Mouse (Mus musculus): Measurements from ENCODE around the gene Fmo5. TPM values are rescaled to one million over a fixed set of nuclear protein-coding genes. Genes with fewer than 3 reads are reported as not detected.

Fmo5 gene
- polyA plus RNA-seq, 1 experiment from 2014 or later = 13.1 TPM

DNA sequence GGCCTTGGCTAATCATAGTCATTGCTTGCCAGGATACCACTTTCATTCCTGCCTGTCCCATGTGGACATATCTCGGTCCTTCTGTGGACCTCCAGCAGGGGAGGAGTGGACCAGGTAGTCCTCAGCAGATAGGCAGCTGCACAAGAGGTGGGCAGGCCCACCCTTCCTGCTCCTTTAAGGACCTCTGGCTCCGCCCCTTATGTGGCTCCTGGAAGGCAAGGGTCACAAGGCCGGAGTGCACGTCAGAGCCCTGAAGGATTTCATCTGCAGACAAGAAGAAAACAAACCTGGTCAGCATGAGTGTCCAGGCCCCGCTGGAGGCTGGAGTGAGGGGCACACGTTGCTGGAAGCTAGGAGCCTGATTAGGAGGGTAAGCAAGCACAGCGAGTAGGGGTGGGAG is 62.0 kb downstream of the Fmo5 start:
- Histone ChIP-seq H3K9ac (ENCODE audit: low read length) (no peak overlapping the region), H3K4me2 (ENCODE audit: low read length) (no peak overlapping the region), H3K27ac (ENCODE audit: low read depth) (no peak overlapping the region; the same call in 1 of the 2 replicates), H3K36me3 (ENCODE audit: control insufficient read depth, insufficient read depth, low read length) (no peaks in the 10 kb centered on the region), H3K9me3 (ENCODE audit: control insufficient read depth, low read length) (no peaks in the 10 kb centered on the region), H3K27me3 (replicated peaks; ENCODE audit: control insufficient read depth, insufficient read depth, low read length) (no peaks in the 10 kb centered on the region), H3K4me1 (replicated peaks; ENCODE audit: control insufficient read depth, insufficient read depth, low read length) (peaks cover 11% of the 10 kb centered on the region; the same call in 1 of the 2 replicates), H3K4me3 (ENCODE audit: low read depth, low read length) (no peak overlapping the region)
- DNase-seq (ENCODE audit: low spot score) = no peak
- 36% methylated on average over 7 of the region's 7 CpGs for WGBS
- 0 out of 2 replicates have a peak, but pooled peaks have one; percentile 48 for ATAC-seq (replicated peaks; ENCODE audit: low FRiP score, low TSS enrichment, low read depth)

DNA sequence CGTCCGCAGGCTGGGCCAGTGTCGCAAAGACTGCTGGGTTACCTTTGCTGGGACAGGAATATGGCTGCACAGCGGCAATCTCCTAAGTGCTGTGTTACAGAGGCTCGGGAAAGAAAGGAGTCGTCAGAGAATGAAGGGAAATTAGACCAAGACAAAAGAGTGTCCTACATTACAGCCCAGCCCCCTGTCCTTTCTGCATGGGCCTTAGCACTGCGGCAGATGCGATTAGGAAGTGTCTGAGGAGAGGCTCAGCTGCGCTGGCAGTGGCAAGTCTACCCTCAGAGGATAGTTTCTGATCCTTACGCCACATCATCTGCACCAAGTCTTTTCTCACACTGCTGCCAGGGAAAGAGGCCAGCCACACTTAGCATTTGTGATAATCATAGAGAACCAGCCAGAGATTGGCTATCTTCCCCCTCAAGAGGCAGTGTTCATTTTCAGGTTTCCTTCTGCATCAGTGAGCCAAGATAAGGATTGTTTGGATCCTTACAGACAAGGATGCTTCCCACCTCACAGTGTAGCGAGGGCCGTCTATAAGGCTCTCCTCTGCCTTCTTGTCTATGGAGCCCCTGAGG is 62.9 kb downstream of the Fmo5 start:
- Histone ChIP-seq H3K27me3 (replicated peaks; ENCODE audit: control insufficient read depth, insufficient read depth, low read length) (no peaks in the 10 kb centered on the region), H3K4me3 (ENCODE audit: low read depth, low read length) (no peak overlapping the region), H3K9me3 (ENCODE audit: control insufficient read depth, low read length) (no peaks in the 10 kb centered on the region), H3K27ac (ENCODE audit: low read depth) (no peak overlapping the region), H3K4me2 (ENCODE audit: low read length) (no peak overlapping the region), H3K9ac (ENCODE audit: low read length) (no peak overlapping the region), H3K4me1 (replicated peaks; ENCODE audit: control insufficient read depth, insufficient read depth, low read length) (peaks cover 11% of the 10 kb centered on the region; the same call in 1 of the 2 replicates), H3K36me3 (ENCODE audit: control insufficient read depth, insufficient read depth, low read length) (no peaks in the 10 kb centered on the region)
- WGBS = 76% methylated on average over 12 of the region's 12 CpGs
- ATAC-seq (replicated peaks; ENCODE audit: low FRiP score, low TSS enrichment, low read depth) = no peak
- DNase-seq (ENCODE audit: low spot score) = no peak

DNA sequence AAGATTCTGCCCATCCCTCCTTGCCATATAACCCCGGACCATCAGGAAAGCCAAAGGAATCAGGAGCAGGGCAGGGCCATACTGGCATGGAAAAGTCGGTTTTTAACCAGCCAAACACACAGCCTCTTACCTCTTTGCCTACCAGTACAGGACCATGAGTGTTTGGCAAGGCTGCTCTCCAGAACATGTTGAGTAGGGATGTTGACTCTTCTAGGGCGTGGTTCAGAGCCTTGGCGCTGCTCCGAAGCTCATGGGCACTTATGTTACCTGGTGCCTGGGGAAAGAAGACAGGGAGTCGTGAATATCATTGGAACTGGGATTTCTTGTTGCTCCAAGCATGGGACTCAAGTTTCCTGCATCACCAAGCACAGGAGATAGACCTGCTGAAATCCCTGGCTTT is 65.2 kb downstream of the Fmo5 start:
- ATAC-seq (replicated peaks; ENCODE audit: low FRiP score, low TSS enrichment, low read depth) (no peak), DNase-seq (ENCODE audit: low spot score) (no peak)
- Histone ChIP-seq H3K9ac (ENCODE audit: low read length) (no peak overlapping the region), H3K4me2 (ENCODE audit: low read length) (no peak overlapping the region), H3K4me1 (replicated peaks; ENCODE audit: control insufficient read depth, insufficient read depth, low read length) (peaks cover 11% of the 10 kb centered on the region; the same call in 1 of the 2 replicates), H3K9me3 (ENCODE audit: control insufficient read depth, low read length) (no peaks in the 10 kb centered on the region), H3K27me3 (replicated peaks; ENCODE audit: control insufficient read depth, insufficient read depth, low read length) (no peaks in the 10 kb centered on the region), H3K36me3 (ENCODE audit: control insufficient read depth, insufficient read depth, low read length) (no peaks in the 10 kb centered on the region), H3K27ac (ENCODE audit: low read depth) (no peak overlapping the region), H3K4me3 (ENCODE audit: low read depth, low read length) (no peak overlapping the region)
- 83% methylated on average over 6 of the region's 6 CpGs for whole genome bisulfite sequencing

DNA sequence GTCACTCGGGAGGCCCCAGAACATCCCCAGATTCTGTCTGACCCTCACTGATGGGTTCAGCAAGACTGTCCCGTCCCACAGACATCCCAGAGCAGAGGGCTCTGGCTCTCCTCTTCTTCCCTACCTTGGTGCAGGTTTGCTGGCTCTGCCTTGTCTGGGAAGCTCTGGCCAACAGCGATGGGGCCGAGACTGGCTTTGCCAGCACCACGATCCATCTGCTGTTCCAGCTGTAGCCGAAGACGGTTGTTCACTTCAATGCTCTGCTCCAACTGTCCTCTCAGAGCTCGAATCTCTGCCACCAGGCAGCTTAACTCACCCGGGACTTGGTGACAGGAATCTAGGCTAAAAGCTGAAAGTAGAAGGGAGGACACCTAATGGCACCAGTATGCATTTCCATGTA is 68.3 kb downstream of the Fmo5 start:
- Histone ChIP-seq H3K4me2 (ENCODE audit: low read length) (no peak overlapping the region), H3K27me3 (replicated peaks; ENCODE audit: control insufficient read depth, insufficient read depth, low read length) (no peaks in the 10 kb centered on the region), H3K36me3 (ENCODE audit: control insufficient read depth, insufficient read depth, low read length) (no peaks in the 10 kb centered on the region), H3K4me1 (replicated peaks; ENCODE audit: control insufficient read depth, insufficient read depth, low read length) (no peaks in the 10 kb centered on the region), H3K27ac (ENCODE audit: low read depth) (no peak overlapping the region), H3K9me3 (ENCODE audit: control insufficient read depth, low read length) (no peaks in the 10 kb centered on the region), H3K9ac (ENCODE audit: low read length) (no peak overlapping the region), H3K4me3 (ENCODE audit: low read depth, low read length) (no peak overlapping the region)
- DNase-seq (ENCODE audit: low spot score) (no peak), ATAC-seq (replicated peaks; ENCODE audit: low FRiP score, low TSS enrichment, low read depth) (no peak)
- 85% methylated on average over 9 of the region's 9 CpGs for WGBS

DNA sequence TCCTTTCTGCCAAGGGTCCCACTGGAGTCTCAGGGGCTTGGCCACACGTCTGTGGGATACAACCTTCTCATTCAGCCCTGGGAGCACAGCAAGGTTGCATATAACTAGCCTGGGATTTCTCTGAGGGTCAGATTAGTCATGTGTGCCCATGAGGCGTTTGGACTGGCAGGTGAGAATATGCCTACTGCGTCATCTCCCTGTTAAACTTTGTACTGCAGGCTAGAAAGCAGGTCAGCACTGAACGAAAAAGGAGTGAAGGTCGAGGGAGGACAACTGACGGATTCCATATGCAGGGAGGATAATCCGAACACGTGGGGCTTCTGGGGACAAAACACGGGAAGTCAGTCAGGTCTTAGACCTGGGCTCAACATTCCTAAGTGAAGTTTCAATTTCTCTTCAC is 68.7 kb downstream of the Fmo5 start:
- Histone ChIP-seq H3K4me3 (ENCODE audit: low read depth, low read length) (no peak overlapping the region), H3K4me2 (ENCODE audit: low read length) (no peak overlapping the region), H3K9me3 (ENCODE audit: control insufficient read depth, low read length) (no peaks in the 10 kb centered on the region), H3K27ac (ENCODE audit: low read depth) (no peak overlapping the region), H3K9ac (ENCODE audit: low read length) (no peak overlapping the region), H3K27me3 (replicated peaks; ENCODE audit: control insufficient read depth, insufficient read depth, low read length) (no peaks in the 10 kb centered on the region), H3K36me3 (ENCODE audit: control insufficient read depth, insufficient read depth, low read length) (no peaks in the 10 kb centered on the region), H3K4me1 (replicated peaks; ENCODE audit: control insufficient read depth, insufficient read depth, low read length) (no peaks in the 10 kb centered on the region)
- DNase-seq (ENCODE audit: low spot score) = no peak
- WGBS = 61% methylated on average over 9 of the region's 9 CpGs
- no peak for ATAC-seq (replicated peaks; ENCODE audit: low FRiP score, low TSS enrichment, low read depth)

DNA sequence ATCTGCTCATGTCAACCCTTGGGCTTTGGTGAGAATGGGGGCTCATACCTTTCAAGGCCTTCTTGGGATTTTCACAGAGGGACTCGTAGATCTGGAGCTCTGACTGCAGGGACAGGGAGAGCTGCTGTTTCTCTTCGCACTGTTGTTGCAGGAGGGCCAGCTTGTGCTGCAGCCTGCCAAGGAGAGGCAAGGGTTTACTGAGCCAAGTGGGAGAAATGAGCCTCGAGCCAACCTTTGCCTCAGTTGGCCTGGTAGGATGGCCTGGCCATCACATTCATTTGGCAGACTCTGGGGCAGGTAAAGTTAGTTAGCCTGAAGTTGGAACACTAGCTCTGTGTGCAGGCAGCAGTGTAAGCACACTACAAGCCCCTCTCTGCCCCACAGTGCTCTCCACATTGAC is 70.5 kb downstream of the Fmo5 start:
- Histone ChIP-seq H3K4me2 (ENCODE audit: low read length) (no peak overlapping the region), H3K36me3 (ENCODE audit: control insufficient read depth, insufficient read depth, low read length) (no peaks in the 10 kb centered on the region), H3K9ac (ENCODE audit: low read length) (no peak overlapping the region), H3K9me3 (ENCODE audit: control insufficient read depth, low read length) (no peaks in the 10 kb centered on the region), H3K27me3 (replicated peaks; ENCODE audit: control insufficient read depth, insufficient read depth, low read length) (no peaks in the 10 kb centered on the region), H3K27ac (ENCODE audit: low read depth) (no peak overlapping the region), H3K4me3 (ENCODE audit: low read depth, low read length) (no peak overlapping the region), H3K4me1 (replicated peaks; ENCODE audit: control insufficient read depth, insufficient read depth, low read length) (no peaks in the 10 kb centered on the region)
- ATAC-seq (replicated peaks; ENCODE audit: low FRiP score, low TSS enrichment, low read depth) (no peak), DNase-seq (ENCODE audit: low spot score) (no peak)
- 81% methylated on average over 3 of the region's 3 CpGs for WGBS

DNA sequence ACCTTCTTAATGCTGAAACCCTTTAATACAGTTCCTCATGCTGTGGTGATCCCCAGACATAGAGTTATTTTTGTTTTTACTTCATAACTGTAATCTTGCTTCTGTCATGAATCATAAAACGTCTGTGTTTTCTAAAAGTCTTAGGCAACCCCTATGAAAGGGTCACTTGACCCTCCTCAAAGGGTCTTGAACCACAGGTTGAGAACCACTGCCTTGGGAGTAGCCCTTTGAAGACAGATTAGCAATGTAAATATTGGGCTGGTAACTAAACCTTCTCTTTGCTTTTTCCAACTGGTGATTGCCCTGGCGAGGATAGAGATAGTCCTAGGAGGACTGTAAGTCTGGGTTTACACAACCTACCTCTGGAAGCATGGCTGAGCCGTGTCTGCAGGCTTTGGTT is 72.6 kb downstream of the Fmo5 start:
- no peak for ATAC-seq (replicated peaks; ENCODE audit: low FRiP score, low TSS enrichment, low read depth)
- no peak for DNase-seq (ENCODE audit: low spot score)
- WGBS = 41% methylated on average over 3 of the region's 3 CpGs

DNA sequence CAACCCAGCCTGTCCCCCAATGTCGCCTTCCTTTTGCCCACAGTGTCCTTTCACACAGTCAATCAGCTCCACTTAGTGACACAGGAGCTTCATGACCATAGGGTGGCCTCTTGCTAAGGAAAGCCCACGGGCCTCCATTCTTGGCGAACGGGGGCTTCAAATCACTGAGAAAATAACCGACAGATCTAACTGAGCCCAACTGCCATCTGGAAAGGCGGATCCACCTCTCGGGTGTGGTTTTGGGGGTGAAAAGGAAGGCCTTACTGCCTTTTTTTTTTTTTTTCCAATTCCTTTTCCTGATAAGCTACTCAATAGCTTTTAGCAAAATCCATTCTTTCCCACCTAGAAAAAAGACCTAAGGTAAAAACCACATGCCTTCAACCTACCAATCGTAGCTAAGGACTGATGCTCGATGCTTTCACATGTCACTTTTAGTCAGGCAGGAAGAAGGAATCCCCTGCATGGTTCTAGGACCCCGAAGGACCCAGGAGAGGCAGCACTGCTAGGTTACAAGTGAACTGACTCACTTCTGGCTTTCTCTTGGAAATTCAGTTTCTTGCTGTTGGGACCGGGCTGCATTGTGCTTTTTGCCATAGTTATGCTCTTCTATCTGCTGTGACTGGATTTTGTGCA is 74.0 kb downstream of the Fmo5 start:
- no peak overlapping the region for H3K9ac ChIP-seq (ENCODE audit: low read length)
- no peaks in the 10 kb centered on the region for H3K27me3 ChIP-seq (replicated peaks; ENCODE audit: control insufficient read depth, insufficient read depth, low read length)
- WGBS = 94% methylated on average over 11 of the region's 11 CpGs
- ATAC-seq (replicated peaks; ENCODE audit: low FRiP score, low TSS enrichment, low read depth) = no peak
- H3K36me3 ChIP-seq (ENCODE audit: control insufficient read depth, insufficient read depth, low read length) = no peaks in the 10 kb centered on the region
- no peak overlapping the region for H3K27ac ChIP-seq (ENCODE audit: low read depth)
- no peak overlapping the region for H3K4me3 ChIP-seq (ENCODE audit: low read depth, low read length)
- no peaks in the 10 kb centered on the region for H3K4me1 ChIP-seq (replicated peaks; ENCODE audit: control insufficient read depth, insufficient read depth, low read length)
- H3K9me3 ChIP-seq (ENCODE audit: control insufficient read depth, low read length) = no peaks in the 10 kb centered on the region
- no peak overlapping the region for H3K4me2 ChIP-seq (ENCODE audit: low read length)
- DNase-seq (ENCODE audit: low spot score) = no peak

More for the DNA sequence above, 72.6 kb downstream of the Fmo5 start:
- no peak overlapping the region for H3K27ac ChIP-seq (ENCODE audit: low read depth)
- H3K36me3 ChIP-seq (ENCODE audit: control insufficient read depth, insufficient read depth, low read length) = no peaks in the 10 kb centered on the region
- H3K4me2 ChIP-seq (ENCODE audit: low read length) = no peak overlapping the region
- H3K4me1 ChIP-seq (replicated peaks; ENCODE audit: control insufficient read depth, insufficient read depth, low read length) = no peaks in the 10 kb centered on the region
- no peaks in the 10 kb centered on the region for H3K27me3 ChIP-seq (replicated peaks; ENCODE audit: control insufficient read depth, insufficient read depth, low read length)
- H3K9me3 ChIP-seq (ENCODE audit: control insufficient read depth, low read length) = no peaks in the 10 kb centered on the region
- H3K4me3 ChIP-seq (ENCODE audit: low read depth, low read length) = no peak overlapping the region
- H3K9ac ChIP-seq (ENCODE audit: low read length) = no peak overlapping the region
